11 mouse cellular contexts compared by ENCODE assay signal in genomic region chr5:34607100-34607880, GRCm38 (mm10). TPM values are rescaled to one million over a fixed set of nuclear protein-coding genes. Genes with fewer than 3 reads are reported as not detected.
DNase-seq lines count a peak whose midpoint lies in the region; ATAC-seq lines count a peak whose summit lies in the region.
"Had no signal": no experiment of that assay in that cellular context is flagged by ENCODE, and none has a peak within 500 bp of the region (broad histone marks: within the 10 kb centered on the region; RNA-seq: fewer than 3 reads in every experiment).

No protein-coding gene starts in this region.

- peak; percentile 75 for ATAC-seq in cerebellum, adult (ENCODE audit: insufficient number of reproducible peaks, low FRiP score, low TSS enrichment)
- ATAC-seq: inflammation-experienced regulatory T-cells, adult 6 months had no signal

- intact Hi-C loops in left cerebral cortex, postnatal 14 days (cut with DNase I), result no loop called here

- H3K27me3 ChIP-seq in splenic B cell, adult 2 months (ENCODE audit: control insufficient read depth, insufficient read depth, low read length, poor library complexity, severe bottlenecking), result no peaks in the 10 kb centered on the region

- no peak for DNase-seq in cerebellum, postnatal 4 days (ENCODE audit: low spot score in 2 of 2)
- DNase-seq in lung, adult 18-20 months, result peak; percentile 19 to 60
- DNase-seq in lung, postnatal 4 days, result no peak
- peak; percentile 41 to 50 for DNase-seq in cerebellum, postnatal 36 days
- DNase-seq in splenic B cell, adult 2 months (ENCODE audit: low read depth, low spot score), result peak; percentile 5
- DNase-seq in adrenal gland, adult 18-20 months (ENCODE audit: low spot score in 2 of 2), result no peak
- DNase-seq in left cerebral cortex, postnatal 14 days (ENCODE audit: low spot score in 2 of 2), result no peak
- DNase-seq: heart, adult 18-20 months; kidney, postnatal 10 days had no signal

- peaks cover 20% of the 10 kb centered on the region for H3K36me3 ChIP-seq in splenic B cell, adult 2 months (ENCODE audit: control insufficient read depth, insufficient read depth, low read length, poor library complexity, severe bottlenecking)

RNA-seq across cellular contexts. Expression of gene Mfsd10, which starts 29.7 kb away (rescaled TPM):
- 10 to 100 TPM; 30.9 to 32.2 TPM for total RNA-seq in adrenal gland, adult 18-20 months (2021)
- total RNA-seq in left cerebral cortex, postnatal 14 days (2021), result 10 to 100 TPM; 39.9 to 42.8 TPM

RNA-seq across cellular contexts. Expression of gene Add1, which starts 33.8 kb away (rescaled TPM):
- total RNA-seq in adrenal gland, adult 18-20 months (2021), result 100 to 1,000 TPM; 127 to 136 TPM
- total RNA-seq in left cerebral cortex, postnatal 14 days (2021), result 100 to 1,000 TPM; 361 to 367 TPM

RNA-seq across cellular contexts. Expression of gene Nop14, which starts 52.7 kb away (rescaled TPM):
- 10 to 100 TPM; 25.6 to 27.9 TPM for total RNA-seq in adrenal gland, adult 18-20 months (2021)
- 10 to 100 TPM; 13.5 to 13.7 TPM for total RNA-seq in left cerebral cortex, postnatal 14 days (2021)

RNA-seq across cellular contexts. Expression of gene Grk4, which starts 52.9 kb away (rescaled TPM):
- total RNA-seq in adrenal gland, adult 18-20 months (2021), result 1 to 10 TPM; 2.3 to 3.5 TPM
- 1 to 10 TPM; 3.4 to 4.0 TPM for total RNA-seq in left cerebral cortex, postnatal 14 days (2021)

Comparison
In these comparisons a context has a peak if more than half of its experiments do, and no peak if none do; other contexts are left out.
1. DNase-seq: peak in lung, adult 18-20 months (2 of 2), cerebellum, postnatal 36 days (2 of 2) and splenic B cell, adult 2 months (single experiment); none in cerebellum, postnatal 4 days (0 of 2), lung, postnatal 4 days (0 of 2), adrenal gland, adult 18-20 months (0 of 2) and left cerebral cortex, postnatal 14 days (0 of 2).